Comparison of ENCODE assay signal across 1 mouse cellular context in the genomic region with DNA sequence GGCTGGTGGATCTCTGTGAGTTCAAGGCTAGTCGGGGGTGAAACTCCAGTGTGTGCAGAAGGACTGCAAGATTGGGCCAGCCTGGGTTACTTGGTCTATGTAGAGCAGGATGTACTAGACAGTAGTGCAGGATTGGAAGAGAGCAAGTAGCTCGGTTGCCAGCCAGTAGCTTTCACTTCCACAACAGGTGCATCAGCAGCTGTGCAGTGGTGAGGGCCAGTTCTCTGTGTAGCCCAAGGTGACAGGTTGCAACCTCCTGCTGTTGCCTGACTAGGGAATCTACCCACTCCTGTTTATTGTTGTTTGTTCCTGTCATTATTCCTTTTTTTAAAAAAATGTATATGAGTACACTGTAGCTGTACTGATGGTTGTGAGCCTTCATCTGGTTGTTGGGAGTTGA.
TF ChIP-seq lines count a peak whose summit lies in the region.

No protein-coding gene starts in this region.

TF ChIP-seq in MEL, 35 proteins besides CTCF, POLR2A, EP300 and RAD21:
- TF ChIP-seq SIN3A (IDR thresholded peaks at IDR 0.05; ENCODE audit: low read length) (no peak), ZC3H11A (IDR thresholded peaks at IDR 0.05; ENCODE audit: low read depth, low read length) (no peak), RCOR1 (IDR thresholded peaks at IDR 0.05; ENCODE audit: low read depth, low read length) (no peak), KAT2A (conservative IDR thresholded peaks at IDR 0.05; ENCODE audit: low read depth, low read length) (no peak), MEF2A (IDR thresholded peaks at IDR 0.05; ENCODE audit: extremely low read depth, insufficient replicate concordance, low read depth, low read length, poor library complexity, severe bottlenecking) (no peak), POLR2AphosphoS2 (IDR thresholded peaks at IDR 0.05; ENCODE audit: low read length) (no peak), ZNF384 (IDR thresholded peaks at IDR 0.05; ENCODE audit: low read depth, low read length) (no peak), ELF1 (IDR thresholded peaks at IDR 0.05; ENCODE audit: low read depth, low read length) (no peak)
